Mouse (Mus musculus): ENCODE results near the gene Rnf225.
A peak's percentile ranks its signal among the peaks of the same experiment; 100 is the strongest.
"Not testable (repeated sequence)": the region's sequence is repeated elsewhere in the genome, so short reads cannot be mapped to it uniquely, and the experiment has no call there.

Gene Rnf225

DNA sequence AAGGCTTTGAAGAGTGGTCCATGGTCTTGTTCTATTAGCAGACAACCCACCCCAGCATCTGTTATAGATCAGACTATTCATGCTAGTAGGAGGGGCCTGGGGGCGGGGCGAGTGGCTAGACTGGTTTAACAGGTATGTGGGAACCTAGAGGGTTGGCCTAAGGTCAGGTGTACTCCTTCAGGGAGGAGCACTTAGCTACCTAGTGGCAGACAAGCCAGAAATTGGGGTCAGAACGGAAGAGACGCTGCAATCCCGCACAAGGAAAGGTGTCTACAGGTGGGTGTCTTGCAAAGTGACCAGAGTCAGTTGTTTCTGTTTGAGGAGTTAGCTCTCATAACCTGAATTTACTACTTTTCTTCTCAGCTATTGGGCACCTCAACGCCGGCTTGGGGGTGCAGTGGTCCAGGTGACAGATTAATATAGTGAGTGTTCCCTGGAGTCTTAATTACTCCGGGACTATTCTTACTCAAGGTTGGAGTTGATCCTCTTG lies at the start of gene Rnf225:
Rnf225 (plus strand) TSS at position 226 of the 490 bp plus-strand sequence.
- peak; percentile 26 to 38 for DNase-seq

DNA sequence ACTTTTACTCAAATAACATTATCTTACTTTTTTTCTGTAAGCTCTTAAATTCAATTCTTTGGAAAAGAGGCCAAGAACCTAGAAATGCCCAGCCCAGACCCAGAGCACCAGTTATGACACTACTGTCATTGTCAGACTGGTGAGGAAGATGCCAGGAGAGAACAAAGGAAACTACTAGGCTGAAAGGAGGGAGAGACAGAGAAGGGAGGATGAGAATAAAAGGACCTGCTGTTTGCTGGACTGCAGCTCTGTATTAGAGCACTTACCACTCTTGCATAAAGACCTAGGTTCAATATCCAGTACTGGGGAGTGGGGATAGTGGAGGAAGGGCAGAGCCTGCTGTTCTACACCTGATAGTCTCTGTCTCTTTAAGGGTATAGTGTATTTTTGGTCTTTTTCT lies 47.2 kb upstream of the Rnf225 start:
- no peak for DNase-seq

DNA sequence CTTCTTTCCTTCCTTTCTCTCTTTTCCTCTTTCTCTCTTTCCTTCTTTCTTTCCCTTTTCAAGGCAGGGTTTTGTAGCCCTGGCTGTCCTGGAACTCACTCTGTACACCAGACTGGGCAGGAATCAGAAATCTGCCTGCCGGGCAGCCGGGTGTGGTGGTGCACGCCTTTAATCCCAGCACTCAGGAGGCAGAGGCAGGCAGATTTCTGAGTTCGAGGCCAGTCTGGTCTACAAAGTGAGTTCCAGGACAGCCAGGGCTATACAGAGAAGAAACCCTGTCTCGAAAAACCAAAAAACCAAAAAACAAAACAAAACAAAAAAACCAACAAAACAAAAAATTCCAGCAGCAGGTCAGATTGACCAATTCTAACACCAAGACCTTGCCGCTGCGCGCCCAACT lies 46.7 kb upstream of the Rnf225 start:
- DNase-seq = peak in 1 of 2 experiments; percentile 21

DNA sequence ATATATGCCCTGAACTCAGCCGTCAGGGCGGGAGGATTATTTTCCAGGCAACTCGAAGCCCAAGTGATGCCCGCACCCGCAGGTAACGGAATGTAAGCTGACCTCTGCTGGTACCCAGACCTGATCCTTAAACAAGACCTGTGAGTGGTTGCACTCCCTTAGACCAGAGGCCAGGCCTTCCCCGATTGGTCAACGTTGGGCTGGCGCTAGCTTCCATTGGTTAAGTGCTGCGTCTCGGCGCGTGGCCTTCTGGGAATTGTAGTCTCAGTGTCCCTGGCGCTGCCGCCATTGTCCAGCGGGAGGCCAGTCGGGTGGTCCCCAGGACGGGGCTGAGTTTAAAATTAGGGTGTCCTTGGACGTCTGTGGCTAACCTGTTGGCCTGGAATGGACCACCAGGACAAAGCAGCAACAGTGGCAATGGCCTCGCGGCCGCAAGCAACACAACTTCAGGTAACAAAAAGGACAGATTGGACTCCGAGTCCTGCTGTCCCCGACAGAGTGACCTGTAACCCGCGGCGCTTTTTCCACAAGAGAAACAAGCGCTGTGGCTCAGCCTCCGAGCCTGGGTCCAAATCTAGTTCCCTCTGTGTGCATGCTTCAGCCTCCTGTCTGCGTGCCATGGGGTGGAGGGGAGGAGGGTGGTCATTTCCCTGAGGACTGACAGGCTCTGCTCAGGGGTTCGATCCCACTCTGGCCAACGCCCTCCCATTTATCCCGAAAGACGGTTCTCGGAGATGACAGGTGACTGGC lies 46.1 kb upstream of the Rnf225 start, which contains the start of gene Zfp128:
Zfp128 (plus strand) TSS at position 267 of the 750 bp plus-strand sequence.
- peak; percentile 95 to 96 for DNase-seq

- DNase-seq = no peak
Observed at GRCm38 (mm10) chr7:12886563-12887266, 40.5 kb upstream of the Rnf225 start.

DNA sequence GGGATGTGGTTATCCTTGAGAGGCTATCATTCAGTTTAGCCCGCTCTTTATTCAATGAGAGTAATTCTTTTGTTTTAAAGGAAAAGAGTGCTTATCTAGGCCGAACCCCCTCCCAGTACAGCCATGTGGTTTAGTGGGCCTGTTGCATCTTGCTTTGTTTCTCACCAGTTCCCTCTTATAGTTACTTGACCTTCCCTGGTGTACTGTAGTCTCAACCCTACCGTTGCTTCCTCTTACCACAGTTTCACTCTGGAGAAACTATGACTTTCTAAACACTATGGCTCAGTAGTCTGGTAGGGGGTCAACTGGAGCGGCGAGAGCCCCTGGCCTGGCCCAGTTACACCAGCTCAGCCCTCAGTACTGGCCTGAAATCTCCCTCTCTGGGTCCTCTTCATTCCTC lies 39.6 kb upstream of the Rnf225 start:
- no peak for DNase-seq

DNA sequence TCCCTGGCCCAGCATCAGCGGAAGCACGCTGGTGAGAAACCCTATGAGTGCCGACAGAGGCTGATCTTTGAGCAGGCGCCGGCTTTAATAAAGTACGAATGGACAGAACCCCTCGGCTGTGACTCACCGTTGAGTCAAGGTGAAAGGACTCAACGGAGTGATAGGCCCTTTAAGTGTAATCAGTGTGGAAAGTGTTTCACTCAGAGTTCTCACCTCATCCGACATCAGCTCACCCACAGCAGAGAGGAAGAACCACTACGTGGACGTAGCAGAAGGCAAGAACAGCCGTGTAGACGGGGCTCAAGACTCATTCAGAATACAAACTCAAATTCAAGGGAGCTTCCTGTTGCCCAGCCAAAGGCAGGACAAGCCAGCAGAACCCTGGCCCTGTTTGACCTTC lies 36.3 kb upstream of the Rnf225 start:
- DNase-seq = no peak

DNA sequence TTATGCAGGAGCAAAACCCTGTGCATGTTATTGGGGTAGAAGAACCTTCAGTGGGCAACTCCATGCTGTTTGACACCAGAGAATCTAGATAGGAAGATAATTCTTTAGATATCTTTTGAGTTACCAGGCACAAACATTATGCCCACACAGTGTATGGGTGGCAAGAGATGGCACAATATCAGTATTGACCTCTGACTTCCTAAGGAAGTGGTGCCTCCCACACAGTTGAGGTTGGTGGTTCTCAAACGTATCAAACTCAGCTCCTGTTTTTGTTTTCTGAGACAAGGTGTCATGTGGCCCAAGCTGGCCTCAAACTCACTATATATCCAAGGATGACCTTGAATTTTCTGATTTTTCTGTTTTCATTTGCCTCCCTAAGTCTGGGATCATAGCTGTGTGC lies 35.9 kb upstream of the Rnf225 start:
- DNase-seq = no peak

DNA sequence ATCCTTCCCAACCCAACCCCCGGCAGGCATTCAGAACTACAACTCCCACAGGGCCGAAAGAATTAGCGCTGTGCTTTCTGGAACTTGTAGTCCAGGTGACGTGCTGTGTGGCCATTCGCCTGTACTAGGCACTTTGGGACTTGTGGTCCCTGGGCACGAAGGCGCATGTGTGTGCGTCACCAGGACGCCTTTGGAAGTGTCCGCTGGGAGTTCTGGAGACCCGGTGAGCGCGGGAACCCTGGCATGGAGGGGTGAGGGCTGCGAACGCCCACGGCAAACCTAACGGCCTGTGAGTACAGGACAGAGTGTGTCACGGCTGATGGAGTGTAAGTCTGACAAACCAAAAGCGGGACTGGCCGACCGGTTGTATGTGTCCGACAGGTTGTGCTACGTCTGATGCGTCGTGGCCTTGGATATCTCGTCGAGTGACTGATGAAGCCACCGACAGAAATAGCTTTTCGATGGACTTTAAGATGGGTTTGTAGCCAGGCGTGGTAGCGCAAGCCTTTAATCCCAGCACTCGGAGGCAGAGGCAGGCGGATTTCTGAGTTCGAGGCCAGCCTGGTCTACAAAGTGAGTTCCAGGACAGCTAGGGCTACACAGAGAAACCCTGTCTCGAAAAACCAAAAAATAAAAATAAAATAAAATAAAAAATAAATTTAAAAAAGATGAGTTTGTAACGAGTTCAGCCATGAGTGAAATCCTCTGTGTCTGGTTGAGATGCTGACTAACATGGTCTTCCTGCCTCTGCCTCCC lies 29.4 kb upstream of the Rnf225 start, which contains the start of gene Zscan22:
Zscan22 (plus strand) TSS at position 161 of the 756 bp plus-strand sequence.
- peak; percentile 91 to 93 for DNase-seq

GRCm38 (mm10) chr7:12901517-12901916 lies 25.7 kb upstream of the Rnf225 start:
- no peak for DNase-seq

DNA sequence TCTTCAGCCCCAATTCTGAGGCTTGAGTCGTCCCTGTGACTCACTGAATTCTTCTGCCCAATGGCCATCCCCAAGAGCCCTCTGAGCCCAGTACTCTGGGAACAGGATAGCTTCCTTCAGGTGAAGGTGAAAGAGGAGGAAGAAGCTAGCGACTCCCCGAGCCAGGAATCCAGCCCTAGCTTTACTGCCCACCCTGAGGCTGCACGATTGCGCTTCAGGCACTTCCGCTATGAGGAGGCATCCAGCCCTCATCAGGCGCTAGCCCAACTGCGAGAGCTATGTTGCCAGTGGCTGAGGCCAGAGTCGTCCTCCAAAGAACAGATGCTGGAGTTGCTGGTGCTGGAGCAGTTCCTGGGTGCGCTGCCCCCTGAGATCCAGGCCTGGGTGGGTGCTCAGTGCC lies 23.6 kb upstream of the Rnf225 start:
- DNase-seq = peak in 1 of 2 experiments; percentile 33

GRCm38 (mm10) chr7:12905146-12905545 lies 22.1 kb upstream of the Rnf225 start:
- no peak for DNase-seq

DNA sequence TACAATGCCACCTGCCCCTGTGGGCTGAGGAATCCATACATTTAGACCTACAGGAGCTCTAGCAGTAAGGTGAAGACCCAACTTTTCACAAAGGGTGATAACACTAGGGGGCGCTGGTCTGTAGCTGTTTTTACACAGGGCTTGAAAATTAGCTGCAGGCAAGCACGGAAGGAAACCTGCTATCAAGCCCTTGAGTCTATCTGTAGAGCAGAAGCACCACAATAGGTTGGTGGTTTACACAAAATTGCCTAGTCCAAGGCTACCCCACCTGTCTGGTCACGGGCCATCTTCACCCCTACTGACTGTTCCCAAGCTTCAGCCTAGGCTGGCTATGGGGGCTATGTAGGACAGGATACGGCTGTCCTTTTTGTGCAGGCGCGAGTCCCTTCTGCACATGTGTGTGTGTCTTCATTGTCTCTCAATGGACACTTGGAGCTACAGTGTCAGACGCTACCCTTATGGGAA lies 17.7 kb upstream of the Rnf225 start:
- DNase-seq = peak; percentile 77 to 89

GRCm38 (mm10) chr7:12910181-12910668 lies 17.0 kb upstream of the Rnf225 start:
- DNase-seq = peak; percentile 75 to 77

DNA sequence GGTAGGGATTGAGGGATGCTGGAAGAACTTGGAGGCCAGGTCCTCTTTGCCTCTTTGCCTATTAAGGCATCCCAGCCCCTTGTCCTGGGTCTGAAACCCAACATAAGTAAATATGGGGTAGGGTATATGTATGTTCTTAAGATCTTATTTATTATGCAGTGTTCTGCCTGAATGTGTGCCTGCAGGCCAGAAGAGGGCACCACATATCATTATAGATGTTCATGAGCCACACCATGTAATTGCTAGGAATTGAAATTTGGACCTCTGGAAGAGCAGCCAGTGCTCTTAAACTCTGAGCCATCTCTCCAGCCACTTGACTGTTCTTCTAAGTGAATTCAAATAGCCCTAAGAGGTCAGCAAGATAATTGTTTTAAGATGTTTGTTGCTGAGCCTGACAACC lies 13.7 kb upstream of the Rnf225 start:
- peak in 1 of 2 experiments; percentile 29 for DNase-seq

DNA sequence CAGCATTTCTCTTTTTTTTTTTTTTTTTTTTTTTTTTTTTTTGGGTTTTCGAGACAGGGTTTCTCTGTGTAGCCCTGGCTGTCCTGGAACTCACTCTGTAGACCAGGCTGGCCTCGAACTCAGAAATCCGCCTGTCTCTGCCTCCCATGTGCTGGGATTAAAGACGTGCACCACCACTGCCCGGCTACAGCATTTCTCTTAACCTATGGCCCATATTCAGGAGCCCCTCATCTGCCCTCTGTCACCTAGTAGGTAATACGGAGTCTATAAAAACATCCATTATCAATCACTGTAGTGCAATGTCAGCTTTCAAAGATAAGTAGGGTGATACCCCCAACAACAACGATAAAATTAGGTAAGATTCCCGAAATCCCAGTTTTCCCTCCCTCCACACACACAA lies 6.7 kb upstream of the Rnf225 start:
- DNase-seq = not testable (repeated sequence)

DNA sequence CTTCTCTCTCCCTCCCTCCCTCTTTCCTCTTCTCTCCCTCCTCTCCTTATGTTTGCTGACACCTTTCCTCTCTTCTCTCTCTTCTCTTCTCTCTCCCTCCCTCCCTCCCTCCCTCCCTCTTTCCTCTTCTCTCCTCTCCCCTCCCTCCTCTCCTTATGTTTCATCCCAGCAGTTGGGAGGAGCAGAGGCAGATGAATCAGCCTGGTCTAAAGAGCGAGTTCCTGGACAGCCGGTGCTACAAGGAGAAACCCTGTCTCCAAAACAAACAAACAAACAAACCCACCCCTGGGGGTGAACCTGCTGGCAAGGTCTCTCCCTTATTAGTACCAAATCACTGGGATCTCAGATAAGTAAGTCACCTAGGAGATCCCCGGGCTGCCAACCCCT lies 5.9 kb upstream of the Rnf225 start:
- DNase-seq = no peak

- DNase-seq = peak; percentile 98 to 99
Observed at GRCm38 (mm10) chr7:12921705-12922465, 5.3 kb upstream of the Rnf225 start, which contains the start of gene Rps5. Gene Rps5 (plus strand): TSS chr7:12922290.

DNA sequence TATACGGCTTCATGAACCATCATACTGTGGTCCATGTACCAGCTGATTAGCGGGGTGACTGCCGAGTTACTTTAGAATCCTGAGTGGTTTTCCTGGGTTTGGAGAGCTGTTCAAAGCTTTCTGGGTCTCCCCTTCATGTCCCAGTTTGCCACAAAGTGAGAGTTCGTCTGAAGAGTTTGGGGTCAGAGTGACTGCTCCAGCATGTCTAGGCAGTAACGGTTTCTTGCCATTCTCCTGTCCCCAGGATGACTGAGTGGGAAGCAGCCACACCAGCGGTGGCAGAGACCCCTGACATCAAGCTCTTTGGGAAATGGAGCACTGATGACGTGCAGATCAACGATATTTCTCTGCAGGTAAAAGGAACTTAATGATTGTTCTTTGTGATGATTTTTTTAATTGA lies 4.5 kb upstream of the Rnf225 start:
- no peak for DNase-seq

- DNase-seq = peak; percentile 64 to 67
Observed at GRCm38 (mm10) chr7:12926316-12926715, 900 bp upstream of the Rnf225 start.

DNA sequence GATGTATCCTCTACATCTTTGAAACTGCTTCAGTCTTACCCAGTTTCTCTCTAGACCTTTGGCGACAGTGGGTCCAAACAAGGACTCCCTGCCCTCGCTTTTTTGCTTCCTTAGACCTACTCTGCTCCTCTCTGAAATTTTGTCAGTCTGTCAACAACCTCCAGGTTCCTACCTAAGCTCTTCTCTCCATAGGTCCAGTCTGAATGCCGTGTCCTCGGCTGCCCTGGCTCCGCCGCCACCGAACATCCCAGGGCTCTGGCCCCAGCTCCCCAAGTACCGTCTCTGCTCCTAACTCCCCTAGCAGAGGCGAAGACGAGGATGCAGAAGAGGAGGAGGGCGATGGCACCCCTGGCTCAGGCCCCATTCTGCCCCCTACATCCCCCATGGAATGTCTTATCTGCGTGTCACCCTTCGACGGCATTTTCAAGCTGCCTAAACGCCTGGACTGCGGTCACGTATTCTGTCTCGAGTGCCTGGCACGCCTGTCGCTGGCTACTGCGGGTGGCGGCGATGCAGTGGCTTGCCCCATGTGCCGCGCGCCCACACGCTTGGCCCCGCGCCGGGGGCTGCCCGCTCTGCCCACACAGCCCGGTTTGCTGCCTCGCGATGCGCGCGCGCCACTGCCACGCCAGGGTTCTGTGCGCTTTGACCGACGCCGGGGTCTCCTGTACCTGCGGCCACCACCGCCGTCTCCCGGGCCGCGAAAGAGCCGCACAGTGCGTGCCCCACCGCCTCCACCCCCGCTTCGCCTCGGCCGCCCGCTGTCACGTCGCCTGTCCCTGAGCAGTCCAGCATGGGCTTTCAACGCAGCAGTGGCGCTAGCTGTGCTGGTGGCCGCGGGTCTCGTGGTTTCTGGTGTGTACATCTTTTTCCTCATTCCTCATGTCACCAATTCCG lies 725 bp downstream of the Rnf225 start:
- peak; percentile 82 to 87 for DNase-seq
